Mouse (Mus musculus) forebrain, postnatal 0 days (tissue): ENCODE data around the gene Fam98a. TPM values are rescaled to one million over a fixed set of nuclear protein-coding genes. Genes with fewer than 3 reads are reported as not detected.

Experiments
- ATAC-seq: fragments of 200-750 bp; cut with Nextera tagmentation; 2 replicates; pipeline ENCODE4 v1.8.0; 2017; ENCODE audit warnings: mild to moderate bottlenecking, moderate library complexity
- DNase-seq: peaks from one replicate; pipeline ENCODE4 v3.0.0-alpha.2; 2015
- H3K27ac ChIP-seq: fragments of 300-500 bp; sonication (generic); 2 replicates; pipeline ENCODE4 v1.5.1; 2014; ENCODE audit warnings: low read depth, mild to moderate bottlenecking, antibody characterized with exemption, low read length, moderate library complexity, mixed read lengths
- H3K27me3 ChIP-seq: fragments of 300-500 bp; sonication (generic); 2 replicates; pipeline ENCODE4 v1.6.1; 2014; ENCODE audit warnings: mild to moderate bottlenecking, low read length, mixed read lengths; ENCODE audit not compliant: insufficient read depth
- H3K36me3 ChIP-seq: fragments of 300-500 bp; sonication (generic); 2 replicates; pipeline ENCODE4 v1.6.1; 2014; ENCODE audit warnings: mild to moderate bottlenecking, moderate library complexity; ENCODE audit not compliant: insufficient read depth
- H3K4me1 ChIP-seq: fragments of 300-500 bp; sonication (generic); 2 replicates; pipeline ENCODE4 v1.6.1; 2014; ENCODE audit warnings: antibody characterized with exemption; ENCODE audit not compliant: insufficient read depth
- H3K4me2 ChIP-seq: fragments of 300-500 bp; sonication (generic); 2 replicates; pipeline ENCODE4 v1.6.1; 2014; ENCODE audit warnings: low read depth, mild to moderate bottlenecking, moderate library complexity
- H3K4me3 ChIP-seq: fragments of 300-500 bp; sonication (generic); 2 replicates; pipeline ENCODE4 v1.5.1; 2014; ENCODE audit warnings: low read depth, low read length, mixed read lengths
- H3K9ac ChIP-seq: fragments of 300-500 bp; sonication (generic); 2 replicates; pipeline ENCODE4 v1.6.1; 2014; ENCODE audit warnings: mild to moderate bottlenecking
- H3K9me3 ChIP-seq: fragments of 300-500 bp; sonication (generic); 2 replicates; pipeline ENCODE4 v1.6.1; 2016; ENCODE audit warnings: low read length
- CTCF ChIP-seq: sonication (generic); IDR thresholded peaks from 2 replicates; pipeline ENCODE4 v1.5.1; 2016; ENCODE audit warnings: antibody characterized with exemption, control low read depth, low read depth
- WGBS: fragments of 180-500 bp; shearing (Covaris S2); extraction: QIAGEN DNeasy Blood & Tissue Kit; methylation state at CpG from one replicate; pipeline ENCODE4 v1.1.7; 2014; 5-methylcytosine and 5-hydroxymethylcytosine counted together
- polyA plus RNA-seq: library from polyadenylated mRNA; unstranded; fragments of >200 nt; fragmentation: Nextera tagmentation; extraction: Ambion mirVana; gene quantifications from 2 replicates; pipeline ENCODE4 v1.2.1, GENCODE M21; 2015
- total RNA-seq: library from RNA; depleted of rRNA; stranded (reverse); fragments of >200 nt; gene quantifications from 2 replicates; pipeline ENCODE4 v1.2.3, GENCODE M21; 2014

Gene Fam98a
- total and polyA plus RNA-seq, 2 experiments from 2014 or later: 16.7 to 26.3 TPM

DNA sequence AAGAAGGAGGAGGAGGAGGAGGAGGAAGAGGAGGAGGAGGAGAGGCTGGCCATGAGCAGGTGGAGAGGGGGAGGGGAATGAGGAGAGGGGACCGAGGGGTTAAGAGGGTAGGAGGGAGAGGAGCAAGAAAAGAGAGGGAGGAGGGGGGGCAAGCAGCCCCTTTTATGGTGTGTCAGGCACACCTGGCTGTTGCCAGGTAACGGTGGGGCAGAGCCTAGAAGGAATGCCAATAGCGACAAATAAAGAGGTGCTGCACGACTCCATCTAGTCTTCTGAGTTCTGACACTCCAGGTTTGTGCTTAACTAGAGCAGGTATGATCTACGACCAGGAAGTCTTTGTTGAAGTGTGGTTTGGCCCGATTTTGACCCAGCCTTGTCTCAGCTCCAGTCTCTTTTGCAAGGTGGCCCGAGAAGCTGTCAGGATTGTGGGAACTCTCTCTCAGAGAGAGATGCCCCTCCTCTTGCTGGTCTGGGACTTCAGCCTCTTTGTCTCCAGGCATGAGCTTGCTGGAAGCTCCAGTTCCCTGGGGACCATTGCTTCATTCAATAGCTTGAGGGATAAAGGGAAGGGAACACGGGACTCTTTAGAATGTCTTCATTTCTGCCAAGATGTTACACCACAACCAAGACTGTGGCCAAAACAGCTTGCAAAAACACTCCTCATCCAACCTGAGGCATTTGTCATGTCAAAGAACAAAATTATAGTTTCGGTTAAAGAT lies 29.2 kb downstream of the Fam98a start:
- no peaks in the 10 kb centered on the region for H3K27me3 ChIP-seq
- ATAC-seq: peak; percentile 40; the same call in 1 of the 2 replicates
- H3K9ac ChIP-seq: no peak overlapping the region
- H3K27ac ChIP-seq: no peak overlapping the region
- H3K9me3 ChIP-seq: no peaks in the 10 kb centered on the region
- 29% methylated on average over 9 of the region's 9 CpGs for WGBS
- no peak overlapping the region for H3K4me3 ChIP-seq
- H3K36me3 ChIP-seq: no peaks in the 10 kb centered on the region
- no peaks in the 10 kb centered on the region for H3K4me1 ChIP-seq
- DNase-seq: no peak
- no peak for TF ChIP-seq CTCF
- H3K4me2 ChIP-seq: no peak overlapping the region

DNA sequence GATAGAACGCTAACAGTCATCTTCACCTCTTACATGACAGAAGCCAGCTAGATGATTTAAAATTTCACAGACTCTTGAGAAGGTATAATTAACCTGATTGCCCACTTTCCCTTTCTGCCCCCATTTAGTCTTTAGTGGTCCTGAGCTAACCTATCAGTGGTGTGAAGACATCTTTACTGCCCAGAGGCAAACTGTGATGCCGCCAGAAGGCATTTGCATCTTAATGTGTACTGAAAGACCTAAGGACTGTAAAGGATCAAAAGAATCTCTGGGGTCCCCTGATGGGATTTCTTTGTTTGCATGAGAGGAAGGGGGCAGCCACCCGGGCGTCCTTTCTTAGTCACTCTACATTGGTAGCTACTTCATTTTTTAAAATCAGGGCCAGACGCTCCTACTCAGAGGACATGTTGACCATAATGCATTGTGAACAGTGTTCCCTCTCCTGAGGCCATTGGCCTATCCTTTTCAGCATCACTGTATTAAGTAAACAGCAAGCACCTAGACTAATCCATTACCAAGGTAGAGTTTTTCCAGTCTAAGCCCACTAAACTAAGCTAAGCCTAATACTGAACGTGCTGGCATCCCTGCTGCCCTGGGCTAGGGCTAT lies 30.4 kb downstream of the Fam98a start:
- 16% methylated on average over 6 of the region's 6 CpGs for WGBS
- Histone ChIP-seq H3K36me3 (no peaks in the 10 kb centered on the region), H3K4me2 (no peak overlapping the region), H3K9ac (no peak overlapping the region), H3K9me3 (no peaks in the 10 kb centered on the region), H3K27me3 (no peaks in the 10 kb centered on the region), H3K4me3 (no peak overlapping the region), H3K27ac (no peak overlapping the region), H3K4me1 (no peaks in the 10 kb centered on the region)
- ATAC-seq (no peak), DNase-seq (no peak)
- TF ChIP-seq CTCF: no peak

DNA sequence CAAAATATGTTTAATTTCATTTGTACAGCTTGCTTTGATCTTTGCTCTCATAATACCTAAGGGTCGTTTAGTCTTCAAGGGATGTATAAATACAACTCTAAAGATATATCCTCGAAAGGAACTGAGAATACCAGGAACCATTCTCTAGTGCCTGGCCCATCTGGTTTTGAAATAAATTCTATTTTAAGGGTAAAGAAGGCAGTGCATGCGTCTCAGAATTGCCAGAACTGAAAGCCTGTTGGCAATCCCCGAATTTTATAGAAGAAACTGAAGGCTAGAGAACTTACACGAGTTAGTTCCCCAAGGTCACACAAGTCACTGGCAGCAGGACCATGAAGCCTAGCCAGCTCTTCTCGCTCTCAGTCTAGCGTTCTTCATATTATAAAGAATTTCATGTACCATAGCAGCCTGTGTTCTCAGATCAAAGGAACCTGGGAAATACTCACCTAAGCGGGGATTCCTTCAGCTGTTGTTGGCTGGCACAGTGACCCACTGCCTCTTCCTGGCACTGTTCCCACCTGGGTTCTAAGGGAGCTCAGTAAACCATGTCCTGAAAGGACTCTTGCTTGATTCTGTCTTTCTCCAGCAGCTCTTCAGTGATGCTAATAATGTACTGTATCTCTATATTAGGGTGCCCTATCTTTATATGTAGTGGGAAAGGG lies 32.4 kb downstream of the Fam98a start:
- no peaks in the 10 kb centered on the region for H3K9me3 ChIP-seq
- no peak for TF ChIP-seq CTCF
- WGBS: 65% methylated on average over 8 of the region's 8 CpGs
- no peak overlapping the region for H3K4me3 ChIP-seq
- H3K4me2 ChIP-seq: no peak overlapping the region
- peak; percentile 30 for DNase-seq
- H3K27me3 ChIP-seq: no peaks in the 10 kb centered on the region
- H3K36me3 ChIP-seq: no peaks in the 10 kb centered on the region
- no peaks in the 10 kb centered on the region for H3K4me1 ChIP-seq
- 0 out of 2 replicates have a peak, but pooled peaks have one; percentile 23 for ATAC-seq
- no peak overlapping the region for H3K9ac ChIP-seq
- H3K27ac ChIP-seq: no peak overlapping the region

DNA sequence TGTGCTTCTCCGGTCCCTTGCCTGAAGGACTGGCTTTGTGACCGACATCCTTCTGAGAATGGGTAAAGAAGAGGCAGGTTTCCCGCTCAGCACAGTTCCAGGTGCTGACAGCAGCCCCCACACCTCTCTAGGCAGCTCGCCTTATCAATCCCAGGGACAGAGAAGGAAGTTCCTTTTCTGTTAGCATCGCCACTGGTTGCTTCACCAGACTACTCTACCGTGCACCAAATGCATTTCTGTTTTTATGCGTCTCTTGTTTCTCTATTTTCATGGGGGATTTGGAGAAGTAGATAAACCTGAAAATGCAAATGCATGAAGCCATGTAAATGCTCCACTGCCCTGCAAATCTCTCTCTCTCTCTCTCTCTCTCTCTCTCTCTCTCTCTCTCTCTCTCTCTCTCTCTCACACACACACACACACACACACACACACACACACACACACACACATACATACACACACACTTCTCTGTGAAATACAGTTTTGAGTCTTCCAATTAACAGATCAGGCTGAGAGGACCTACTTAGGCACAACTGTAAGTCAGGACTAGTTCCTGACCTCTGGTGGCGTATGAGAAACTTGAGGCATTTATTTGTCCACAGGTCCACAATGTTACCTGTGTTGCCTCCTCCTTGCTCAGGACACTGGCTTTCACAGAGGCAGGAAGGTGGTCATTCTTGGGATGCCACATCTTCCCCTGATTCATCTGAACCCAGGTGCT lies 33.4 kb downstream of the Fam98a start:
- no peak overlapping the region for H3K4me2 ChIP-seq
- H3K27me3 ChIP-seq: no peaks in the 10 kb centered on the region
- WGBS: 57% methylated on average over 8 of the region's 8 CpGs
- H3K9me3 ChIP-seq: no peaks in the 10 kb centered on the region
- H3K36me3 ChIP-seq: no peaks in the 10 kb centered on the region
- DNase-seq (no peak), ATAC-seq (no peak)
- H3K4me1 ChIP-seq: no peaks in the 10 kb centered on the region
- no peak overlapping the region for H3K9ac ChIP-seq
- no peak overlapping the region for H3K4me3 ChIP-seq
- no peak for TF ChIP-seq CTCF
- no peak overlapping the region for H3K27ac ChIP-seq

DNA sequence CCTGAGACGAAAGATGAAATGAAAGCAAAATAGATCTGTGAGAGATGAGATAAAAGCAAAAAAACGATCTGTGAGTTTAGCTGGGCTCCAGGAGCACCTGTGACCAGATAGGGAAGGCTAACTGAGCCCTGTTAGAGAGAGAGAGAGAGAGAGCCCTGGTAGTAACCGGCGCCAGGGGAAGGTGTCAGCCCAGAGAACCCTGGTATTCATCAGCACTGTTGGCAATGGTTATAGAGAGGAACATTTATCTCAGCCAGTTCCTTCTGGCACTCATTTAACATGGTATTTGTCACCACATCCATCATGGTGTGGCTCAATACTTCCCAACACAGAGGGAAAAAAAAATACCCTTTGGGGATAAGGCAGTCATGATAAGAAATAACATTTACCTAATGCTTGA lies 35.2 kb downstream of the Fam98a start:
- no peaks in the 10 kb centered on the region for H3K27me3 ChIP-seq
- H3K36me3 ChIP-seq: no peaks in the 10 kb centered on the region
- no peaks in the 10 kb centered on the region for H3K4me1 ChIP-seq
- WGBS: 81% methylated on average over 4 of the region's 4 CpGs
- H3K27ac ChIP-seq: no peak overlapping the region
- no peak for TF ChIP-seq CTCF
- H3K4me2 ChIP-seq: no peak overlapping the region
- no peaks in the 10 kb centered on the region for H3K9me3 ChIP-seq
- no peak overlapping the region for H3K9ac ChIP-seq
- H3K4me3 ChIP-seq: no peak overlapping the region
- DNase-seq: no peak
- ATAC-seq: no peak

DNA sequence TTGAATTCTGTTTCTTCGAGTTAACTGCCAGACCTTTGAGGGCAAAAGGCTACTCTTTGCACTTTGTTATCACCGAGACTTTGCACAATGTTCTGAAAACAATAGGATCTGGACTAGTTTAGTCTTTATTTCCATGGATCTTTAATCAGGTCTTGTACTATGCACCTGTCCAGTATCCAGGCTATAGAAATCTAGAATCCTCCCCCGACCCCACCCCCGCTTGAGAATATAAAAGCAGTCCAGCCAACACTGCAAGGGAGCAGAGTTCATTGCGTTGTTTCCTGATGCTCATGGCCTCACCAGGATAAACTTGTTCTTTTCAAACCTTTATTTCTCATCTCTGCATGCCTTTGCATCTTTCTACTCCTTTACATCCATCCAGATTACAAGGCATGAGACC lies 42.5 kb downstream of the Fam98a start:
- Histone ChIP-seq H3K27me3 (no peaks in the 10 kb centered on the region), H3K36me3 (no peaks in the 10 kb centered on the region), H3K4me2 (no peak overlapping the region), H3K9ac (no peak overlapping the region), H3K9me3 (no peaks in the 10 kb centered on the region), H3K27ac (no peak overlapping the region), H3K4me3 (no peak overlapping the region), H3K4me1 (no peaks in the 10 kb centered on the region)
- DNase-seq (no peak), ATAC-seq (no peak)
- WGBS: 91% methylated on average over 5 of the region's 5 CpGs
- TF ChIP-seq CTCF: no peak
